Mouse (Mus musculus) MEL (cell line): ENCODE measurements around the gene Brsk1. TPM values are rescaled to one million over a fixed set of nuclear protein-coding genes. Genes with fewer than 3 reads are reported as not detected.

Source experiments
- DNase-seq: peaks from one replicate; pipeline ENCODE4 v3.0.0; 2011; ENCODE audit warnings: low read depth, low spot score
- H3K27ac ChIP-seq: 2 replicates; pipeline ENCODE4 v1.5.1; 2012; ENCODE audit warnings: low read depth, mild to moderate bottlenecking, control low read depth, low read length, moderate library complexity; ENCODE audit not compliant: control insufficient read depth
- H3K27me3 ChIP-seq, 2 experiments: fragments of 150-350 bp in 1 of 2; sonication (generic) in 1 of 2; 2 replicates each; pipeline ENCODE4 v1.6.1; 2012; ENCODE audit warnings: low read length in 2 of 2, mild to moderate bottlenecking in 2 of 2, improper control_type of control experiment in 1 of 2, moderate library complexity in 1 of 2; ENCODE audit not compliant: insufficient read depth in 2 of 2, control insufficient read depth in 1 of 2
- H3K36me3 ChIP-seq, 2 experiments: 2 replicates each; pipeline ENCODE4 v1.6.1; 2012 to 2014; ENCODE audit warnings: low read length in 2 of 2, improper control_type of control experiment in 1 of 2, inconsistent platforms in 1 of 2, mild to moderate bottlenecking in 1 of 2; ENCODE audit not compliant: insufficient read depth in 2 of 2, control insufficient read depth in 1 of 2
- H3K4me1 ChIP-seq, 2 experiments: fragments of 150-350 bp in 1 of 2; sonication (generic) in 1 of 2; 2 replicates each; pipeline ENCODE4 v1.6.1; 2012; ENCODE audit warnings: low read length in 2 of 2, improper control_type of control experiment in 1 of 2, mild to moderate bottlenecking in 1 of 2; ENCODE audit not compliant: insufficient read depth in 2 of 2, control insufficient read depth in 1 of 2
- H3K4me3 ChIP-seq, 2 experiments: fragments of 150-350 bp in 1 of 2; sonication (generic) in 1 of 2; 2 replicates each; pipeline ENCODE4 v1.5.1; 2012; ENCODE audit warnings: low read depth in 2 of 2, low read length in 2 of 2, mild to moderate bottlenecking in 2 of 2, moderate library complexity in 2 of 2, control low read depth in 1 of 2, improper control_type of control experiment in 1 of 2; ENCODE audit not compliant: control insufficient read depth in 1 of 2, insufficient read depth in 1 of 2
- H3K79me2 ChIP-seq: 2 replicates; pipeline ENCODE4 v1.6.1; 2012; ENCODE audit warnings: mild to moderate bottlenecking, low read length, moderate library complexity; ENCODE audit not compliant: control insufficient read depth, poor library complexity, insufficient read depth
- H3K9ac ChIP-seq: 2 replicates; pipeline ENCODE4 v1.6.1; 2012; ENCODE audit warnings: low read depth, mild to moderate bottlenecking, control low read depth, low read length, moderate library complexity; ENCODE audit not compliant: control insufficient read depth, poor library complexity, severe bottlenecking
- H3K9me3 ChIP-seq: fragments of 150-350 bp; sonication (generic); replicated peaks from 2 replicates; pipeline ENCODE4 v1.6.1; 2012; ENCODE audit warnings: mild to moderate bottlenecking, low read length, improper control_type of control experiment, moderate library complexity; ENCODE audit not compliant: insufficient read depth
- BHLHE40 ChIP-seq: IDR thresholded peaks from 2 replicates; pipeline ENCODE4 v1.6.1; 2012; ENCODE audit warnings: low read depth, mild to moderate bottlenecking, inconsistent platforms, low read length, improper control_type of control experiment, borderline replicate concordance
- CHD1 ChIP-seq: IDR thresholded peaks from 2 replicates; pipeline ENCODE4 v1.6.1; 2012; ENCODE audit warnings: low read depth, mild to moderate bottlenecking, inconsistent platforms, low read length, improper control_type of control experiment
- ELF1 ChIP-seq: IDR thresholded peaks from 2 replicates; pipeline ENCODE4 v1.6.1; 2014; ENCODE audit warnings: low read depth, mild to moderate bottlenecking, inconsistent platforms, low read length, improper control_type of control experiment, moderate library complexity
- EP300 ChIP-seq, 2 experiments: IDR thresholded peaks; 2 replicates each; pipeline ENCODE4 v1.6.1; 2011; ENCODE audit warnings: improper control_type of control experiment in 2 of 2, low read length in 2 of 2, low read depth in 1 of 2, mild to moderate bottlenecking in 1 of 2
- GABPA ChIP-seq: IDR thresholded peaks from 2 replicates; pipeline ENCODE4 v1.6.1; 2012; ENCODE audit warnings: low read depth, mild to moderate bottlenecking, inconsistent platforms, low read length, improper control_type of control experiment, moderate library complexity
- GATA1 ChIP-seq: IDR thresholded peaks from 2 replicates; pipeline ENCODE4 v1.6.1; 2011; ENCODE audit warnings: low read depth, low read length, improper control_type of control experiment
- HCFC1 ChIP-seq: IDR thresholded peaks from 2 replicates; pipeline ENCODE4 v1.6.1; 2012; ENCODE audit warnings: low read depth, mild to moderate bottlenecking, inconsistent platforms, low read length, improper control_type of control experiment, moderate library complexity
- JUND ChIP-seq: IDR thresholded peaks from 2 replicates; pipeline ENCODE4 v1.6.1; 2011; ENCODE audit warnings: low read depth, mild to moderate bottlenecking, improper control_type of control experiment, low read length
- KAT2A ChIP-seq: conservative IDR thresholded peaks from 2 replicates; pipeline ENCODE4 v1.6.1; 2012; ENCODE audit warnings: low read depth, low read length, improper control_type of control experiment, inconsistent platforms
- MAZ ChIP-seq: IDR thresholded peaks from 2 replicates; pipeline ENCODE4 v1.6.1; 2012; ENCODE audit warnings: low read depth, mild to moderate bottlenecking, inconsistent platforms, low read length, improper control_type of control experiment
- MEF2A ChIP-seq: IDR thresholded peaks from 2 replicates; pipeline ENCODE4 v1.6.1; 2014; ENCODE audit warnings: low read depth, mild to moderate bottlenecking, inconsistent platforms, low read length, improper control_type of control experiment; ENCODE audit not compliant: poor library complexity, insufficient replicate concordance, severe bottlenecking; ENCODE audit errors: extremely low read depth
- MYB ChIP-seq: IDR thresholded peaks from 2 replicates; pipeline ENCODE4 v1.6.1; 2011; ENCODE audit warnings: mild to moderate bottlenecking, low read depth, low read length, improper control_type of control experiment
- MYC ChIP-seq: IDR thresholded peaks from 2 replicates; pipeline ENCODE4 v1.6.1; 2011; ENCODE audit warnings: low read depth, mild to moderate bottlenecking, low read length, improper control_type of control experiment, moderate library complexity
- NELFE ChIP-seq: IDR thresholded peaks from 2 replicates; pipeline ENCODE4 v1.6.1; 2011; ENCODE audit warnings: low read depth, low read length, improper control_type of control experiment
- NRF1 ChIP-seq: IDR thresholded peaks from 2 replicates; pipeline ENCODE4 v1.6.1; 2014; ENCODE audit warnings: low read depth, mild to moderate bottlenecking, inconsistent platforms, low read length, improper control_type of control experiment, moderate library complexity; ENCODE audit not compliant: poor library complexity, insufficient read depth, severe bottlenecking
- RAD21 ChIP-seq: IDR thresholded peaks from 2 replicates; pipeline ENCODE4 v1.6.1; 2011; ENCODE audit warnings: mild to moderate bottlenecking, low read depth, low read length, improper control_type of control experiment
- RCOR1 ChIP-seq: IDR thresholded peaks from 2 replicates; pipeline ENCODE4 v1.6.1; 2012; ENCODE audit warnings: low read depth, mild to moderate bottlenecking, inconsistent platforms, low read length, improper control_type of control experiment
- SIN3A ChIP-seq: IDR thresholded peaks from 2 replicates; pipeline ENCODE4 v1.6.1; 2012; ENCODE audit warnings: low read length, improper control_type of control experiment, inconsistent platforms
- SMC3 ChIP-seq: IDR thresholded peaks from 2 replicates; pipeline ENCODE4 v1.6.1; 2011; ENCODE audit warnings: low read depth, low read length, improper control_type of control experiment
- TAL1 ChIP-seq: IDR thresholded peaks from 2 replicates; pipeline ENCODE4 v1.6.1; 2012; ENCODE audit warnings: mild to moderate bottlenecking, inconsistent platforms, low read length, moderate library complexity, mixed read lengths
- TBP ChIP-seq: IDR thresholded peaks from 2 replicates; pipeline ENCODE4 v1.8.0; 2011; ENCODE audit warnings: low read depth, low read length, improper control_type of control experiment
- TCF12 ChIP-seq: IDR thresholded peaks from 2 replicates; pipeline ENCODE4 v1.6.1; 2014; ENCODE audit warnings: low read depth, mild to moderate bottlenecking, inconsistent platforms, low read length, improper control_type of control experiment, moderate library complexity
- UBTF ChIP-seq: IDR thresholded peaks from 2 replicates; pipeline ENCODE4 v1.6.1; 2012; ENCODE audit warnings: low read depth, mild to moderate bottlenecking, inconsistent platforms, low read length, improper control_type of control experiment, moderate library complexity, borderline replicate concordance; ENCODE audit not compliant: insufficient read depth
- USF1 ChIP-seq: IDR thresholded peaks from 2 replicates; pipeline ENCODE4 v1.6.1; 2014; ENCODE audit warnings: low read depth, mild to moderate bottlenecking, inconsistent platforms, low read length, improper control_type of control experiment, moderate library complexity
- USF2 ChIP-seq, 2 experiments: IDR thresholded peaks; 2 replicates each; pipeline ENCODE4 v1.6.1; 2011 to 2012; ENCODE audit warnings: improper control_type of control experiment in 2 of 2, low read length in 2 of 2, borderline replicate concordance in 1 of 2, inconsistent platforms in 1 of 2, low read depth in 1 of 2, mild to moderate bottlenecking in 1 of 2; ENCODE audit not compliant: insufficient read depth in 1 of 2
- ZC3H11A ChIP-seq: IDR thresholded peaks from 2 replicates; pipeline ENCODE4 v1.6.1; 2012; ENCODE audit warnings: low read depth, mild to moderate bottlenecking, inconsistent platforms, low read length, improper control_type of control experiment
- ZKSCAN1 ChIP-seq: IDR thresholded peaks from 2 replicates; pipeline ENCODE4 v1.6.1; 2012; ENCODE audit warnings: low read depth, mild to moderate bottlenecking, inconsistent platforms, low read length, improper control_type of control experiment, moderate library complexity
- ZMIZ1 ChIP-seq: IDR thresholded peaks from 2 replicates; pipeline ENCODE4 v1.6.1; 2012; ENCODE audit warnings: low read depth, mild to moderate bottlenecking, inconsistent platforms, low read length, improper control_type of control experiment, moderate library complexity
- polyA plus RNA-seq, 2 experiments: library from polyadenylated mRNA; stranded (reverse) in 1 of 2; unstranded in 1 of 2; fragments of >175 nt in 1 of 2; fragments of >200 nt in 1 of 2; gene quantifications; 2 replicates each; pipeline versions ENCODE4 v1.2.1 to v1.2.4; 2012; ENCODE audit warnings: low replicate concordance in 2 of 2, low read depth in 1 of 2; ENCODE audit not compliant: insufficient read length in 2 of 2, insufficient read depth in 1 of 2, missing spikeins in 1 of 2
- total RNA-seq: library from RNA; depleted of rRNA; stranded (reverse); fragments of 300-350 nt; gene quantifications from 2 replicates; pipeline ENCODE4 v1.2.3, GENCODE M21; 2012

Gene Brsk1
- total and polyA plus RNA-seq, 3 experiments, result 0.06 TPM; not detected in 2

DNA sequence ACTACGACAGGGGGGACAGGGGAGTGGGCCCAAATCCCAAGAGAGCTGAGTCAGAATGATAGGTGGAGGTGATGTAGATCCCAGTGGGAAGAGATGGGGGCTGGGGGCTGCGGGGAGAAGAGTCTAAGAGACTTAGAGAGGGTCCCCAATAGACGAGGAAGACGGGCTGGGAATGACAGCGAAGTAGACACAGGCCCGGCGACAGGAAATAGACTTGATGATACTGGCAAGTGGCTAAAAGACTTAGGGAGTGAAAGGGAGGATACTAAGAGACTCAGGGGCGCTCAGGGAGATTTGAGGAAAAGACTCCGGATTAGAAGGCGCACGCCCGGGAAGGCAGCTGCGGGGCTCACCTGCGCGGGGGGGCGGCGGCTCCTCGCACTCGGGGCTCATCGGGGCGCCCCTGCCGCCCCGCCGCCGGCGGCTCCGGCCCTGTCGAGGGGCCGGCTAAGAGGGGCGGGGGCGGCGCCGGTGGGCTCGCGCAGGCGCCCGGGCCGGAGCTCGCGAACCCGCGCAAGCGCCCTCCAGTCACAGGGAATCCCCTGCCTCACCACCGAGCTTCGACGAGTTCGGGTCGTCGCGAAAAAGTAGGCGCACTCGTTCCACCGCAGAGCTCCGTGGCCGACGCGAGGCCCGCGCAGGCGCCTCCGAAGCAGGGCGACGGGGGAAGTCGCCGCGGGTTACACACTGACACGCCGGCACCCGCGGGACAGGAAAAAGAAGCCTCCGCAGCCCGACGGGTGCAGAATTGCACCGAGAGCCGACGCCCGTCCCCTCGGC, 32.1 kb upstream of the Brsk1 start:
- peak; percentile 52 for DNase-seq
- peak overlapping the region; percentile 86 for H3K9ac ChIP-seq
- peaks cover 0 to 37% of the 10 kb centered on the region in 2 experiments; a peak in 2 of 4 replicates for H3K36me3 ChIP-seq
- no peaks in the 10 kb centered on the region for H3K9me3 ChIP-seq
- H3K79me2 ChIP-seq, result peaks cover 48% of the 10 kb centered on the region
- TF ChIP-seq UBTF (peak; percentile 53; the same call in 1 of the 2 replicates), NRF1 (peak; percentile 66), MEF2A (no peak)
- peak overlapping the region; percentile 75 for H3K27ac ChIP-seq
- no peaks in the 10 kb centered on the region for H3K27me3 ChIP-seq
- peaks cover 20 to 23% of the 10 kb centered on the region in 2 experiments for H3K4me1 ChIP-seq
- peak overlapping the region; percentile 79 to 85 for H3K4me3 ChIP-seq

DNA sequence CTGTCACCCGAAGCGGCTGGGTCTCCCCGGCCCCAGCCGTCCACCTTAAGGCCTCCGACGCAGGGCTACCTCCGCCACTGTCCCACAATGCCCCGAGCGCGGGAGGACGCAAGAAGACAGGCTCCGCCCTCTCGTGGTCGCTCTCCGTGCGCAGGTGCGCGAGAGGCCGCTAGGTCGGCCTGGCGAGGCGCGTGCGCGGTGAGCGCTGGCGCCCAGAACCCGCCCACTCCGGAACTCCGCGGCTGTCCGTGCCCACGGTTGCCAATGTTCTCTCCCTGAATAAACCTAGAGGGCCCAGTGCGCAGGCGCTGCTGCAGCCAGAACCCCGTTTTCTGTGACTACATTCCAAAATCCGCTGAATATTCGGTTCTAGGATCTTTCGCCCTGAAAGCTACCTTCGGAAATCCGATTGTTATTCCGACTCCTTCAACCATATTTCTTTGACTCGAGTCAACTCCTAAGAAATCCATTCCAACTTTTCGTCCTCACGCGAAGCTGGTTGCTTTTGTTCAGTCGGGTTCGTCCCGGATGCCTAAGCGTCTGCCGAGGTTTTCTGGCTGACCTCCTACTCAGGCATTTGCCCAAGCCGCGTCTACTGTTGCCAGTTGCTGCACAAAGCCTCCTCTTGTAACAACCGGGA, 31.4 kb upstream of the Brsk1 start, which contains the start of gene Ppp6r1:
Gene Ppp6r1 (minus strand): TSS at position 108 of the 640 bp plus-strand sequence.
- H3K27ac ChIP-seq, result peak within 1 kb of the TSS; percentile 89
- H3K36me3 ChIP-seq, result peaks cover 0 to 34% of the 10 kb centered on the region in 2 experiments; a peak in 2 of 4 replicates
- peak within 1 kb of the TSS; percentile 86 for H3K9ac ChIP-seq
- no peaks in the 10 kb centered on the region for H3K27me3 ChIP-seq
- peaks cover 17 to 20% of the 10 kb centered on the region in 2 experiments for H3K4me1 ChIP-seq
- DNase-seq, result peak; percentile 97
- peaks cover 45% of the 10 kb centered on the region for H3K79me2 ChIP-seq
- no peaks in the 10 kb centered on the region for H3K9me3 ChIP-seq
- H3K4me3 ChIP-seq, result peak within 1 kb of the TSS; percentile 79 to 85
- no peak for TF ChIP-seq MYB
- TF ChIP-seq RAD21, result no peak
- no peak for TF ChIP-seq MAZ
- TF ChIP-seq UBTF, result peak; percentile 9; the same call in 1 of the 2 replicates
- TF ChIP-seq MEF2A, result no peak
- no peak for TF ChIP-seq MYC
- TF ChIP-seq BHLHE40, result no peak
- no peak for TF ChIP-seq USF2 (IDR thresholded peaks at IDR 0.05; ENCODE audit: borderline replicate concordance in 1 of 2, insufficient read depth in 1 of 2, low read depth in 1 of 2, low read length in 2 of 2)
- peak; percentile 63 for TF ChIP-seq TCF12
- TF ChIP-seq ZMIZ1, result peak; percentile 89
- TF ChIP-seq ZKSCAN1, result no peak
- peak; percentile 84 for TF ChIP-seq NELFE
- no peak for TF ChIP-seq GABPA
- TF ChIP-seq USF1, result peak; percentile 54
- TF ChIP-seq ELF1, result peak; percentile 92
- no peak for TF ChIP-seq CHD1
- TF ChIP-seq SMC3, result no peak
- no peak for TF ChIP-seq EP300 (IDR thresholded peaks at IDR 0.05; ENCODE audit: low read depth in 1 of 2, low read length in 2 of 2)
- TF ChIP-seq TBP, result peak; percentile 56
- TF ChIP-seq ZC3H11A, result no peak
- no peak for TF ChIP-seq RCOR1
- TF ChIP-seq HCFC1, result peak; percentile 85
- peak; percentile 81 for TF ChIP-seq SIN3A
- TF ChIP-seq KAT2A, result peak; percentile 57; the same call in 1 of the 2 replicates
- no peak for TF ChIP-seq GATA1
- TF ChIP-seq JUND, result no peak
- no peak for TF ChIP-seq TAL1
